ENCODE assay signal across 13 mouse cellular contexts in genomic region chr1:78649269-78650061, GRCm38 (mm10). TPM values are rescaled to one million over a fixed set of nuclear protein-coding genes. Genes with fewer than 3 reads are reported as not detected.
DNase-seq lines count a peak whose midpoint lies in the region; ATAC-seq lines count a peak whose summit lies in the region.
"Had no signal": no experiment of that assay in that cellular context is flagged by ENCODE, and none has a peak within 500 bp of the region (broad histone marks: within the 10 kb centered on the region; RNA-seq: fewer than 3 reads in every experiment).

No protein-coding gene starts in this region.

- H3K4me1 ChIP-seq in kidney, embryonic 14.5 days (ENCODE audit: control insufficient read depth, insufficient read depth, low read length): 0 out of 2 replicates have a peak, but pooled peaks cover 5% of the 10 kb centered on the region
- peaks cover 9% of the 10 kb centered on the region for H3K4me1 ChIP-seq in embryonic facial prominence, embryonic 14.5 days (ENCODE audit: control insufficient read depth, insufficient read depth, low read length)
- H3K4me1 ChIP-seq: liver, embryonic 15.5 days had no signal

- DNase-seq in kidney, adult 9 months: no peak
- peak; percentile 79 for DNase-seq in 3T3-L1 (ENCODE audit: low read depth, low spot score)
- DNase-seq in Muller cell, postnatal 12 days (ENCODE audit: inconsistent ontology term): peak; percentile 69
- peak; percentile 89 for DNase-seq in embryonic facial prominence, embryonic 14.5 days (ENCODE audit: low spot score)
- DNase-seq in right cerebral cortex, adult 18-20 months: no peak
- DNase-seq in gastrocnemius, postnatal 14 days: no peak
- no peak for DNase-seq in left cerebral cortex, postnatal 36 days (ENCODE audit: low spot score in 2 of 2)
- DNase-seq: adrenal gland, adult 2 months had no signal

- H3K4me3 ChIP-seq in kidney, embryonic 14.5 days (ENCODE audit: low read length): no peak overlapping the region
- no peak overlapping the region for H3K4me3 ChIP-seq in embryonic facial prominence, embryonic 14.5 days (ENCODE audit: low read depth, low read length)
- H3K4me3 ChIP-seq: erythroblast, embryonic 14.5 days; heart, embryonic 13.5 days; liver, embryonic 15.5 days had no signal

- 19% methylated on average over 6 of the region's 6 CpGs for WGBS in kidney, embryonic 14.5 days
- WGBS in embryonic facial prominence, embryonic 14.5 days: 26% methylated on average over 6 of the region's 6 CpGs

- no peak overlapping the region for H3K4me2 ChIP-seq in kidney, embryonic 14.5 days (replicated peaks; ENCODE audit: low read depth, low read length)
- no peak overlapping the region for H3K4me2 ChIP-seq in embryonic facial prominence, embryonic 14.5 days (ENCODE audit: low read depth, low read length)
- H3K4me2 ChIP-seq: heart, embryonic 13.5 days; liver, embryonic 15.5 days had no signal

- ATAC-seq in kidney, embryonic 14.5 days (ENCODE audit: low FRiP score, low TSS enrichment): peak; percentile 94
- ATAC-seq in embryonic facial prominence, embryonic 14.5 days (ENCODE audit: low read depth): peak; percentile 93
- ATAC-seq: intestine, embryonic 16.5 days had no signal

- H3K27ac ChIP-seq in kidney, embryonic 14.5 days (ENCODE audit: low read depth, low read length): peak overlapping the region; percentile 71; the same call in 1 of the 2 replicates
- peak overlapping the region; percentile 11; the same call in 1 of the 2 replicates for H3K27ac ChIP-seq in embryonic facial prominence, embryonic 14.5 days (replicated peaks; ENCODE audit: low read depth, low read length)
- H3K27ac ChIP-seq: heart, embryonic 13.5 days; liver, embryonic 15.5 days had no signal

- H3K9ac ChIP-seq in kidney, embryonic 14.5 days (ENCODE audit: low read depth, low read length): no peak overlapping the region
- H3K9ac ChIP-seq in embryonic facial prominence, embryonic 14.5 days (ENCODE audit: low read depth, low read length): no peak overlapping the region
- H3K9ac ChIP-seq: heart, embryonic 13.5 days; liver, embryonic 15.5 days had no signal

- no peaks in the 10 kb centered on the region for H3K9me3 ChIP-seq in kidney, embryonic 14.5 days (ENCODE audit: control insufficient read depth, low read length)
- H3K9me3 ChIP-seq in embryonic facial prominence, embryonic 14.5 days (ENCODE audit: control insufficient read depth, low read length): no peaks in the 10 kb centered on the region
- H3K9me3 ChIP-seq: heart, embryonic 13.5 days; liver, embryonic 15.5 days had no signal

- H3K27me3 ChIP-seq in kidney, embryonic 14.5 days (ENCODE audit: control insufficient read depth, insufficient read depth, low read length): no peaks in the 10 kb centered on the region
- H3K27me3 ChIP-seq in embryonic facial prominence, embryonic 14.5 days (replicated peaks; ENCODE audit: control insufficient read depth, insufficient read depth, low read length): no peaks in the 10 kb centered on the region
- H3K27me3 ChIP-seq: heart, embryonic 13.5 days; liver, embryonic 15.5 days had no signal

- no peaks in the 10 kb centered on the region for H3K36me3 ChIP-seq in kidney, embryonic 14.5 days (ENCODE audit: control insufficient read depth, insufficient read depth, low read length)
- no peaks in the 10 kb centered on the region for H3K36me3 ChIP-seq in embryonic facial prominence, embryonic 14.5 days (ENCODE audit: control insufficient read depth, insufficient read depth, low read length)
- H3K36me3 ChIP-seq: heart, embryonic 13.5 days; liver, embryonic 15.5 days had no signal

- intact Hi-C loops in gastrocnemius, postnatal 14 days (cut with DNase I; ENCODE audit: low total_unique reads): no loop called here
- intact Hi-C loops in left cerebral cortex, postnatal 36 days (cut with DNase I): no loop called here

RNA-seq across cellular contexts. Expression of gene Acsl3, which starts 8.2 kb away (rescaled TPM):
- polyA plus RNA-seq in kidney, embryonic 14.5 days (2014; fragmentation: Nextera tagmentation; extraction: Ambion mirVana): 45.8 and 97.7 TPM in 2 replicates
- polyA plus RNA-seq in embryonic facial prominence, embryonic 14.5 days (2014; fragmentation: Nextera tagmentation; extraction: Ambion mirVana): 71.3 and 76.9 TPM in 2 replicates
- total RNA-seq in gastrocnemius, postnatal 14 days (2021): 10 to 100 TPM in 1 of 2 experiments, 1 to 10 TPM in 1; 7.0 to 10.0 TPM
- total RNA-seq in left cerebral cortex, postnatal 36 days (2021): 100 to 1,000 TPM; 159 to 167 TPM

RNA-seq across cellular contexts. Expression of gene Utp14b, which starts 8.4 kb away (rescaled TPM):
- polyA plus RNA-seq in kidney, embryonic 14.5 days (2014; fragmentation: Nextera tagmentation; extraction: Ambion mirVana): 3.0 and 7.6 TPM in 2 replicates
- polyA plus RNA-seq in embryonic facial prominence, embryonic 14.5 days (2014; fragmentation: Nextera tagmentation; extraction: Ambion mirVana): 3.7 and 4.8 TPM in 2 replicates
- total RNA-seq in gastrocnemius, postnatal 14 days (2021): 1 to 10 TPM; 1.6 to 2.2 TPM
- 10 to 100 TPM; 12.5 to 17.3 TPM for total RNA-seq in left cerebral cortex, postnatal 36 days (2021)

Comparison
In these comparisons a context has a peak if more than half of its experiments do, and no peak if none do; other contexts are left out.
1. DNase-seq: peak in 3T3-L1 (single experiment), Muller cell, postnatal 12 days (single experiment) and embryonic facial prominence, embryonic 14.5 days (single experiment); none in kidney, adult 9 months (single experiment), right cerebral cortex, adult 18-20 months (single experiment), gastrocnemius, postnatal 14 days (single experiment) and left cerebral cortex, postnatal 36 days (0 of 2).
2. RNA of gene Acsl3, which starts 8.2 kb away (total RNA-seq): 159 to 167 TPM in left cerebral cortex, postnatal 36 days; 7.0 to 10.0 TPM in gastrocnemius, postnatal 14 days; every median in the first group is over 10 times any median in the second.
3. RNA of gene Utp14b, which starts 8.4 kb away (total RNA-seq): 12.5 to 17.3 TPM in left cerebral cortex, postnatal 36 days; 1.6 to 2.2 TPM in gastrocnemius, postnatal 14 days; every median in the first group is over 4 times any median in the second.